Mouse (Mus musculus) neural tube, embryonic 10.5 days (tissue): ENCODE results near the gene Trir.

ENCODE experiments used
- DNase-seq: peaks from one replicate; pipeline ENCODE4 v3.0.0-alpha.2; 2017; ENCODE audit warnings: low spot score; ENCODE audit errors: extremely low spot score

The Trir gene

DNA sequence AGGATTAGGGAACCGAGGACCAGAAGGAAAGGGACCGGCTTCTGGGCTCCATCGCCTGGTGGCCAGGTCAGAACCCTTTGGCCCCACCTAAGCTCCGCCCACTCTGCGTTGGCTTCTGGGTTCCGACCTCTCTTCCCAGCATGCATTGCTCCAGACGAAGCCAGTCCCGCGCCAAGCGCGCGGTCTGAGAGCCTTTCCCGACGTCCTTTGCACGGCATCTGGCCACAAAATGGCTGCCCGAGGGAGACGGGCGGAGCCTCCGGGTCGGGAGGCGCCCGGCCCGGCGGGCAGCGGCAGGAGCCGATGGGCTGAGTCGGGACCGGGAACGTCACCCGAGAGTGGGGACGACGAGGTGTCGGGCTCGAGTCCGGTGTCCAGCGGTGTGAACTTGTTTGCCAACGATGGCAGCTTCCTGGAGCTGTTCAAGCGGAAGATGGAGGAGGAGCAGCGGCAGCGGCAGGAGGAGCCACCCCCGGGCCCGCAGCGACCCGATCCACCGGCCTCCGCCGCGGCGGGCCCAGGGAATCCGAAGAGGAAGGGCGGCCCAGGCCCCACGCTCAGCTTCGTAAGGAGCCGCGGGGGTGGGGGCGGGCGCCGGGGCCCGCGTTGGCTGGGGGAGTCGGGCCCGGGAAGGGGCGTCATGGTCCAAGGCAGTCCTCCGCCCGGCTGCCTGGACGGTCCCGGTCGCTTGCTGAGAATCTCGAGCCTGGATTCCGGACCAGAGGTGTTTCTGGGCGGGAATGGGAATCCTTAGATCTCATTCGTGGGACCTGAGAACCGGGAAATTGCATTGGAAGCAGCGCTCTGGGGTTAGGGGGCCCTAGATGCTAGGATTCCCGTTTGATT is at the start of gene Trir:
Gene Trir (plus strand): TSS at position 154 of the 846 bp plus-strand sequence.
- peak; percentile 96 for DNase-seq

- DNase-seq: peak; percentile 70
Observed at GRCm38 (mm10) chr8:84977435-84978247, 49.0 kb upstream of the Trir start.

- peak; percentile 77 for DNase-seq
Observed at GRCm38 (mm10) chr8:84978248-84978940, 48.2 kb upstream of the Trir start, which contains the start of gene Junb. Gene Junb (minus strand): TSS chr8:84978718.

- peak; percentile 88 for DNase-seq
Observed at GRCm38 (mm10) chr8:84979599-84980421, 46.8 kb upstream of the Trir start.

DNA sequence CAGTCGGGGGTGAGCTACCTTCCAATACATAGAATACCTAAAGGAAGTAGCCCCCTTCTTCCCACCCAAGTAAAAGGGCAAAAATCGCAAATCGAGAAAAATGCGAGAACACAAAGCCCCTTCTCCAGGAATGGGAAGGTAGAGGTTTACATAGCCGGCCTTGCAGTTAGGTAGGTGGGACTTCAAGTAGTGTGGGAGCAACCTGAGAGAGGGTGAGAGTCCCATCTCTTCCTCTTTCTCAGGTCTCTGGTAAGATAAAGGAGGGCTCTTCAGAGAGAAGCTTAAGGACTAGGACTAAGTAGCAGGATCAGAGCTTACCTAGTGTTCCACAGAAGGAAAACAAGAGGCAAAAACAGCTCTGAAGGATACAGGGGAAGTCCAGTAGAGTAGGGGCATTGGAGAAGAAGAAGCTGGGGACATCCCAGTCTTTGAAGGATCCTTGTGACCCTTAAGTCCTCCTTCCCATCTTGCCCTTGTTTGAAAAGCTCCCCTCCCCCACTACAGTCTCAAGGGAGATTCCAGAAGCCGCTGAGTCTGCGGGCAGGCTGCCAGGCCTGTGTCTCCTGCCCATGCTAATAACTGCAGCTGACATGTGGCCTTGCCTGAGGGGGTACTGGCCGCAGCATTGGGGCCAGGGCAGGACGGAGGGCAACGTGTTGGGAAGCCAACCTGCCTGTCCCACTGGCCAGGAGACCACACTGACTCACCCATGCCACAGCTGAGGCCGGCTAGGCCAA is 45.8 kb upstream of the Trir start:
- no peak for DNase-seq

DNA sequence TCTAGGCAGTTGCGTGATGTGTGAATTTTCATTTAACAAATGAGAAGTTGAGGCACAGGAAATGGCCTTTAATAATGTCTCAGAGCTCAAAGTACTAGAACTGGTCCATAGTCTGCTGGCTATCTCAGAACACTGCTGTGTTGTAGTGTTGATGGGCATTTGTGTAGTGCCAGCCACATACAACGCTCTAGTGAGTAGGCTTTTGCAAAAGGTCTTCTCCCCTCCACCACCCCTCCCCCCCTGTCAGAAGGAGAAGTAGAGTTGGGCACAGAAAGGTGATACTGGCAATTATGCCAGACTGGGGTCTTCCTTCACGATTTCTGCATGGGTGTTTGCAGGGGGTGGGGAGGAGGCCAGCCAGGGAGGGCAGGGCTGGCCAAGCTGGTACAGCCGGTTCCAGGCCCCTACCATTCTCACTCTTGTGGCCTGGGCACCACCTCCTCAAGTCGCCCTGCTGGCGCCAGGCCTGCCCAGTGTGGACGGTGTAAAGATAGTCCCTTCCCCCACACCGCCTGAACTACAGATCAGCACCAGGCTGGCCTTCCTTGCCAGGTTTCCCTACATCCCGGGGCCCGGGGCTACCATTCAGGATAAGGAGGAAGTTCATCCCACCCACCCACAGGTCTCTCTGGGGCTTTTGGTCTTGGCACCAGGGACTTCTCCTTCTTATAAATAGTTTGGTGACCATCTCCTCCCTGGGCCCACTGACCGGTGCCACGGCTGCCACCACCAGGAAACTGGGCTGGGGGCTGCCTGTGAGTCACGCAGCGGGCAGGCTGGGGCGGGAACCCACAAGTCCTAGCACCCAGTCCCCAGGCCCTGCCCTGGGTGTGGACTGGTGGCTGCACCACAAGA is 44.8 kb upstream of the Trir start:
- no peak for DNase-seq

- no peak for DNase-seq
Observed at GRCm38 (mm10) chr8:84982499-84983011, 44.1 kb upstream of the Trir start.

GRCm38 (mm10) chr8:84984294-84985048 is 42.2 kb upstream of the Trir start:
- DNase-seq: peak; percentile 22

GRCm38 (mm10) chr8:84985049-84985683 is 41.5 kb upstream of the Trir start:
- no peak for DNase-seq

- DNase-seq: peak; percentile 83
Observed at GRCm38 (mm10) chr8:84985684-84986378, 40.8 kb upstream of the Trir start.

DNA sequence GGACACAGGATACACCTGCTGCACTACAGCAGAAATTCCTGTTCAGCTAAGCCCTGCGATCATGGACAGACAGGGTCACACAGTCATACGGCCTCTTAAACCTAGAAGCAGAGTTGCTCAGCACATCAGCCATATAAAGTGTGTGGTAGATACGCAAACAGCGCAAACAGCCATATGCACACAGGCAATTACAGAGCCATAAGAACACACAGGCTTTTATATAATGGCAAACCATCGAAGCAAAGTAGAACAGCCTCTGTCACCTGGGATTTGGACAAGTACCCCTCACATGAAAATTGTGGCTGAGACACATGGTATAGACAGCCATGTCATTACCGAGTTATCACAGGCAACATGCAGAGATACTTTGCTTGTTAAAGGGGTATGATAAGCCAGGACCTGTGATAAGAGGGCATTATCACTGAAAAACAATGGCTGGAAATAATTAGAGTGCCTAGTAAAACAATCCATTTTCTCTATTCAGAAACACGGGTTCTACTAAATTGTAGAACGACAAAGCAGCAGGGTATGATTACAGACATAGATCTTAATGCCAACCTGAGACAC is 40.2 kb upstream of the Trir start:
- DNase-seq: no peak

DNA sequence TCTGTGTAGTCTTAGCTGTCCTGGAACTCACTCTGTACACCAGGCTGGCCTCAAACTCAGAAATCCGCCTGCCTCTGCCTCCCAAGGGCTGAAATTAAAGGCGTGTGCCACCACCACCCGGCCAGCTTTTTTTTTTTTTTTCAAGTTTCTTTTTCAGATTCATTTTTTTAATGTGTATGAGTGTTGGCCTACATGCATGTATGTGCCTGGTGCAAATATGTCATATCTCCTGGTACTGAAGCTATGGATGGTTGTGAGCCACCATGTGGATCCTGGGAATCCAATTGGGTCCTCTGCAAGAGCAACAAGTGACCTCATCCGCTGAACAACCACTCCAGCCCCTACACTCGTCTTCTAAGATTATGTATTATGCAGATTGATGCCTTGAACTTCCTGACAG is 39.2 kb upstream of the Trir start:
- DNase-seq: no peak

DNA sequence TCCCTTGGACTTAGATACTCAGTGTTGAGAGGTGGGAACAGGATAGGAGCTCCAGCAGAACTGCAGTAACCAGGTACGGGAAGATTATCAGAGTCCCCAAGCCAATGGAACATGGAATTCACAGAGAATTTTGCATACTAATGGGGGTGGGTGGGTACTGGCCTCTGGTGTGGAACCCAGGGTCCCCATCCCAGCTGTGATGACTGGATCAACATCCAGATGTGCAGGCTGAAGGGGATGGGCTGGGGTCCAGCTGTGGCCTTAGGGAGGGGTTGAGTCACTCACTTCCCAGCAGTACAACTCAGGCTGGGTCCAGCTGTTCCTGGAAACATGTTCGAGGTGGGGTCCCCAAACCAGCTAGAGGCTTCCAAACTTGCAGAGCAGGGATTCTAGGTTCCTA is 38.7 kb upstream of the Trir start:
- DNase-seq: no peak

- DNase-seq: no peak
Observed at GRCm38 (mm10) chr8:84989311-84989731, 37.3 kb upstream of the Trir start.

DNA sequence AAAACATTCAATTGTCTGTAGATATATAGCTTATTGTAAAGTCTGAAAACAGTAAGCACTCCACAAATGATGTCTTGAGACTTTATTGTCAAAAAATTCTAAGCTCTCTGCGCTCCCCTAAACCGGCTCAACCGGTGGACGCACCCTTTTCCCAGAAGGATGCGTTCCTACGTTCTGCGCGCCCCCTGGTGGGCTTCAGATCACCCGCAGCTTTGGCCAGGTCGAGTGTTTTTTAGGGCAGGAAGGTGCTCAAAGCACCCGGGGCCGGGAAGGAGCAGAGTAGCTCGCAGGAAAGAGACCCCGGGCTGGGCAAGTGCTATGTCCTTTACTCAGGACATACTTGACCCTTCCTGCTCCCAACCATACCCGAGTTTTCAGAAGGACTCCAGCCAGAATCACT is 36.8 kb upstream of the Trir start:
- DNase-seq: peak; percentile 92

DNA sequence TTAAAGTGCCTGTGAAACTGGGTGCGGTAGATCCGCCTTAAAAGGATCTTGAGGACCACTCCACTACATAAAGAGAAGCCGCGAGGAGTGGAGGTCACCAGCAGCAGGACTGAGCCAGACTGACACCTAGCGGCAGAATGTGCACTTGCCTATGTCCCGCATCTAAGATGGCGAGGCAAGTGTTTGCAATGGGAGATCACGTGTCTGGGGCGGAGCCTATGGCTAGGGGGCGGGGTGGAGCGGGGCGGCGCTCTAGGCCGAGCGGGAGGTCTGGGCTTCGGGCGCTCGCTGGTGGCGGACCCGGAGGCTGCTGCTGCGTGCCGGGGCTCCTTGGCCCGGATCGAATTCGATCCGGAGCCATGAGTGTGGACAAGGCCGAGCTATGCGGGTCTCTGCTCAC is 36.3 kb upstream of the Trir start, which contains the start of gene Hook2:
Gene Hook2 (plus strand): TSS at position 255 of the 400 bp plus-strand sequence.
- peak; percentile 96 for DNase-seq

DNA sequence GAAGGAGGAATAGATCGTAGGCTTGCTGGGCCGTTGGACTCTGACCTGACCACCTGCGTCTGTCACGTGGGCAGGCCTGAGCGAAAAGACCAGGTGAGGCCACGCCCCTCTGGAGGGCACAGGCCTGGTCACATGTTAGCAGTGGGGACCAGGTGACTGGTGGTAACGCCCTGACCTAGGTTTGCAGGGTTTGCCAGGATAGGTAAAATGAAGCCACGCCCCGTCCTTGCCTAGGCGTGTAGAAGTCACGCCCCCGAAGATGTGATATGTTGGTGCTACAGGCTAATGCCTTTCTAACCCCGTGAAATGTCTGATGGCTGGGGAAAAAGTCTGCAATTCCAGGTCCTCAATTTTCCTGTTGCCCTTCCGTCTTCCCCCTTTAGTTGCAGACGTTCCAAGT is 35.8 kb upstream of the Trir start:
- DNase-seq: no peak
